Mouse (Mus musculus) kidney, postnatal 0 days (tissue): ENCODE data around the gene Plpp7. TPM values are rescaled to one million over a fixed set of nuclear protein-coding genes. Genes with fewer than 3 reads are reported as not detected.

ENCODE experiments used
- ATAC-seq: fragments of 200-750 bp; cut with Nextera tagmentation; replicated peaks from 2 replicates; pipeline ENCODE4 v1.8.0; 2017; ENCODE audit warnings: low read depth, moderate number of reproducible peaks, moderate TSS enrichment, moderate library complexity; ENCODE audit not compliant: low FRiP score
- DNase-seq: peaks from one replicate; pipeline ENCODE4 v3.0.0-alpha.2; 2016; ENCODE audit warnings: low spot score
- H3K27ac ChIP-seq: fragments of 300-500 bp; sonication (generic); 2 replicates; pipeline ENCODE4 v1.5.1; 2014; ENCODE audit warnings: mild to moderate bottlenecking
- H3K27me3 ChIP-seq: fragments of 300-500 bp; sonication (generic); 2 replicates; pipeline ENCODE4 v1.6.1; 2014; ENCODE audit warnings: low read length, mixed read lengths; ENCODE audit not compliant: insufficient read depth
- H3K36me3 ChIP-seq: fragments of 300-500 bp; sonication (generic); 2 replicates; pipeline ENCODE4 v1.6.1; 2014; ENCODE audit warnings: low read length, mixed read lengths; ENCODE audit not compliant: insufficient read depth
- H3K4me1 ChIP-seq: fragments of 300-500 bp; sonication (generic); replicated peaks from 2 replicates; pipeline ENCODE4 v1.6.1; 2014; ENCODE audit warnings: antibody characterized with exemption, low read length, mixed read lengths; ENCODE audit not compliant: insufficient read depth
- H3K4me2 ChIP-seq: fragments of 300-500 bp; sonication (generic); 2 replicates; pipeline ENCODE4 v1.6.1; 2014; ENCODE audit warnings: mild to moderate bottlenecking, low read length, moderate library complexity, mixed read lengths
- H3K4me3 ChIP-seq: fragments of 300-500 bp; sonication (generic); replicated peaks from 2 replicates; pipeline ENCODE4 v1.5.1; 2014; ENCODE audit warnings: low read depth, low read length
- H3K9ac ChIP-seq: fragments of 300-500 bp; sonication (generic); 2 replicates; pipeline ENCODE4 v1.6.1; 2014; ENCODE audit warnings: low read depth, low read length
- H3K9me3 ChIP-seq: fragments of 300-500 bp; sonication (generic); replicated peaks from 2 replicates; pipeline ENCODE4 v1.6.1; 2016; ENCODE audit warnings: low read length, inconsistent platforms, mixed read lengths
- CTCF ChIP-seq: IDR thresholded peaks from 2 replicates; pipeline ENCODE4 v1.5.1; 2016; ENCODE audit warnings: antibody characterized with exemption, low read depth, mild to moderate bottlenecking, moderate library complexity
- WGBS: fragments of 180-500 bp; shearing (Covaris S2); extraction: QIAGEN DNeasy Blood & Tissue Kit; methylation state at CpG from one replicate; pipeline ENCODE4 v1.1.7; 2014; 5-methylcytosine and 5-hydroxymethylcytosine counted together
- polyA plus RNA-seq: library from polyadenylated mRNA; unstranded; fragments of >200 nt; fragmentation: Nextera tagmentation; extraction: Ambion mirVana; gene quantifications from 2 replicates; pipeline ENCODE4 v1.2.1, GENCODE M21; 2015

Plpp7 gene
- polyA plus RNA-seq, 1 experiment from 2014 or later, result 4.7 TPM

DNA sequence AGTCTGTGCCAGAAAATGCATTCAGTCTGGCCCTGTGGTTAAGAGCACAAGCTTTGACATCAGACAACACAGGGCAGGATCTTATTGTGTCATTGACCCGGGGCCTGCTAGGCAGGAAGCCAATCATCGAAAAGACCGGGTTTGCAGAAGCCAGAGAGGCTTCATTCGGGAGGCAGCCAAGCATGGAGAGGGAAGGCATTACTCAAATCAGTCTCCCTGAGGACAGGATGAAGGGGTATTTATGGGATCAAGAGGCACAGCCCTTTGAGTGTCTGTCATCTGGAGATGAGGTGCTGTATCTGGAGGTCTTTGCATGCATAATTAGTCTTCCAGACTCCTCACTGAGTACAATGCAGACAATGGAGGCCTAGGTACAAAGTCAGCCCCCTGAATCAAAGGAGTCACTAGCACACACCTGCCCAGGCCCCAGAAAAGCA, 45.2 kb downstream of the Plpp7 start:
- ATAC-seq, result no peak
- 10% methylated on average over 4 of the region's 4 CpGs for WGBS
- no peak for DNase-seq

DNA sequence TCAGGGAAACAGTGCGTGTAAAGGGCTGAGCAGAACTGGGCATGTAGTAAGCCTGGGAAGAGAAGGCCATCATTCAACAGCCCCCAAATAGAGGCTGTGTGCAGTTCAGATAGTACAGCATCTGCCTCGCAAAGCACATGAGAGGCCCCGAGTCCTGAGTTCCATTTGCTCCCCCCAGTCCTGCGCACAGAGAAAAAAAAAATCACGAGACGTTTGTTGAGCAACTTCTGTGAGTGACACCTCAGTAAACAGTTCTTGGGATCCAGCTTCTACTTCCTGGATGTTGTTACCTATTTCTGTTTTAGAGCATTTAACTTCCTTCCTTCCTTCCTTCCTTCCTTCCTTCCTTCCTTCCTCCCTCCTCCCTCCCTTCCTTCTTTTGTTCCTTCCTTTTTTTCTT, 46.3 kb downstream of the Plpp7 start:
- no peaks in the 10 kb centered on the region for H3K9me3 ChIP-seq
- no peak overlapping the region for H3K4me2 ChIP-seq
- no peak overlapping the region for H3K4me3 ChIP-seq
- no peak overlapping the region for H3K27ac ChIP-seq
- no peaks in the 10 kb centered on the region for H3K27me3 ChIP-seq
- no peaks in the 10 kb centered on the region for H3K4me1 ChIP-seq
- DNase-seq (no peak), ATAC-seq (no peak)
- 59% methylated on average over 6 of the region's 6 CpGs for WGBS
- no peaks in the 10 kb centered on the region for H3K36me3 ChIP-seq
- no peak for TF ChIP-seq CTCF
- no peak overlapping the region for H3K9ac ChIP-seq

More for the DNA sequence above, 45.2 kb downstream of the Plpp7 start:
- Histone ChIP-seq H3K27ac (no peak overlapping the region), H3K9ac (no peak overlapping the region), H3K4me1 (no peaks in the 10 kb centered on the region), H3K4me2 (no peak overlapping the region), H3K9me3 (no peaks in the 10 kb centered on the region), H3K4me3 (no peak overlapping the region), H3K36me3 (no peaks in the 10 kb centered on the region), H3K27me3 (no peaks in the 10 kb centered on the region)
- no peak for TF ChIP-seq CTCF

DNA sequence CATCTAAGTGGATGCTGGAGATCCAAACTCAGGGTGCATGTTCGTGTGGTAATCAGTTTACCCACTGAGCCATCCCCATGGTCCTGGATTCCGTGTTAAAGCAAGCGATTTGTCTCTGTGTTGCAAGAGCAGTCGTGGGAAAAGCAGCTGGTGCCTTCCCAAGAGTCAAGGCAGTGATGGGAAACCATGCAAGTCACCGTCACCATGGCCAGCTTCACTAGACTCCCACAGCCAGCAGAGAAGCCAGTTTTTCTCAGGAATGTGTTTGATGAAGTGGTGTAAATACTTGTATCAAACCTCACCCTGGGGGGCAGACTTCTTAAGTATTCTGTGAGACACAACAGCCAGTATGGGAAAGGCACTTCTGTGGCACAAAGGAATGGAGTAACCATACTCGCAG, 47.0 kb downstream of the Plpp7 start:
- Histone ChIP-seq H3K4me1 (no peaks in the 10 kb centered on the region), H3K27ac (no peak overlapping the region), H3K4me3 (no peak overlapping the region), H3K36me3 (no peaks in the 10 kb centered on the region), H3K4me2 (no peak overlapping the region), H3K9ac (no peak overlapping the region), H3K27me3 (no peaks in the 10 kb centered on the region), H3K9me3 (no peaks in the 10 kb centered on the region)
- 53% methylated on average over 6 of the region's 6 CpGs for WGBS
- DNase-seq (no peak), ATAC-seq (no peak)
- no peak for TF ChIP-seq CTCF

DNA sequence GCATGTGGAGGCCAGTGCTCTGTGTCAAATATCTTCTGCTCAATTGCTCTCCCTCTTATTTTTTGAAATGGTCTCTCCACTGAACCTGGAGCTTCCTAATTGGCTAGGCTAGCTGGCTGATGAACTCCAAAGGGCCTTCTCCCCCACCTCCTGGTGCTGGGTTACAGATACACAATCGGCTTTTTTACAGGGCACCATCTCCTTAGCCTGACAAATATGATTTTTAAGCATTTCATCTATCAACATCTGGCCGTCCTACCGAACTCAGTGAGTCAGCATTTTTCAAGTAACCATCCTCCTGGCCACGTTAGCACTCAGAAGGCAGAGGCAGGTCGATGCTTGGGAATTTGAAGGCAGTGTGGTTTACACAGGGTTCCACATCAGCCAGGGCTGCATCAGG, 49.3 kb downstream of the Plpp7 start:
- H3K27ac ChIP-seq, result no peak overlapping the region
- no peak overlapping the region for H3K9ac ChIP-seq
- no peak for TF ChIP-seq CTCF
- H3K9me3 ChIP-seq, result no peaks in the 10 kb centered on the region
- no peak for DNase-seq
- H3K4me2 ChIP-seq, result no peak overlapping the region
- H3K4me1 ChIP-seq, result no peaks in the 10 kb centered on the region
- H3K27me3 ChIP-seq, result no peaks in the 10 kb centered on the region
- 82% methylated on average over 5 of the region's 5 CpGs for WGBS
- no peaks in the 10 kb centered on the region for H3K36me3 ChIP-seq
- no peak overlapping the region for H3K4me3 ChIP-seq
- ATAC-seq, result no peak

DNA sequence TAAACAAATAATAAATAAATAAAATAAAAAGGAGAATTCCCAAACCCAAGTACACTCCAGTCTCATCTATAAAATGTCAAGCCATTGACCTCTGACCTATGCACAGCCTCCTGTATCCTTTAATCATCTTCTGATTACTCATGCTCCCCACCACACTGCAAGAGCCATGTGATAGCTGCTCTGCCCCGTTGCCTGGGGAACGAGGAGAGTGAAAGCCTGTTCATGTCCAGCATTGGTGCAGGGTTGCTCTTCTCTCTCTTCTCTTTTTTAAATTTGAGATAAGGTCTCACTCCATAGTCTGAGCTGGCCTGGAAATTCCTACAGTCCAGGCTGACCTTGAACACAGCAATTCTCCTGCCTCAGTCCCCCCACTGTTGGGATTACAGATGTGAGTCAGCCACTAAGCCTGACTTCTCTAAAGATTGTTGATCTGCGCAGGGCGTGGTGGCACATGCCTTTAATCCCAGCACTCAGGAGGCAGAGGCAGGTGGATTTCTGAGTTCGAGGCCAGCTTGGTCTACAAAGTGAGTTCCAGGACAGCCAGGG, 51.4 kb downstream of the Plpp7 start:
- no peak overlapping the region for H3K4me3 ChIP-seq
- H3K4me2 ChIP-seq, result no peak overlapping the region
- no peaks in the 10 kb centered on the region for H3K4me1 ChIP-seq
- no peak for TF ChIP-seq CTCF
- DNase-seq, result no peak
- H3K27ac ChIP-seq, result no peak overlapping the region
- no peaks in the 10 kb centered on the region for H3K9me3 ChIP-seq
- ATAC-seq, result no peak
- H3K27me3 ChIP-seq, result no peaks in the 10 kb centered on the region
- H3K9ac ChIP-seq, result no peak overlapping the region
- 76% methylated on average over 5 of the region's 5 CpGs for WGBS
- no peaks in the 10 kb centered on the region for H3K36me3 ChIP-seq

DNA sequence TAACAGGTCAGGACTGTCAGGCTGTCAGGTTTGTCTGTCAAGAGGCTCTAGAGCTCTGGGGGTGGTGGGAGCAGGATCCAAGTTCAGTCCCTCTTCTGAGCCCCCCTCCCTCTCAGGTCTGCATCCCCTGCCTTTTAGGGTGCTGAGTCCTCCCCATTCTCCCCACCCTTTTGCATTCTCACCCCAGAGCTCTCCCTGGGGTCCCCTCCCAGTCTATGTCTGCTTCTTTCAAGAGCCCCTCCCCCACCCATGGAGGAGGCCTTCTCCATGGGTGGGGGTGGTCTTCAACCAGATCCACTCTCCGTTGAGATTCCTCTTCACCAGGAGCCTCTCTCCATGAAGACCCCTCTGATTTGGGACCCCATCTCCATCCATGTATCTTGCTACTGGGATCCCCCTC, 54.8 kb downstream of the Plpp7 start:
- 27% methylated on average over 1 of the region's 1 CpGs for WGBS
- ATAC-seq (no peak), DNase-seq (no peak)
- no peaks in the 10 kb centered on the region for H3K27me3 ChIP-seq
- H3K4me3 ChIP-seq, result 0 out of 2 replicates have a peak overlapping the region, but pooled peaks have one; percentile 81
- H3K27ac ChIP-seq, result peak overlapping the region; percentile 99; the same call in 1 of the 2 replicates
- H3K4me1 ChIP-seq, result peaks cover 29% of the 10 kb centered on the region
- no peak overlapping the region; the same call in 1 of the 2 replicates for H3K9ac ChIP-seq
- peak overlapping the region; percentile 68 for H3K4me2 ChIP-seq
- TF ChIP-seq CTCF, result no peak
- no peaks in the 10 kb centered on the region for H3K9me3 ChIP-seq
- no peaks in the 10 kb centered on the region for H3K36me3 ChIP-seq

DNA sequence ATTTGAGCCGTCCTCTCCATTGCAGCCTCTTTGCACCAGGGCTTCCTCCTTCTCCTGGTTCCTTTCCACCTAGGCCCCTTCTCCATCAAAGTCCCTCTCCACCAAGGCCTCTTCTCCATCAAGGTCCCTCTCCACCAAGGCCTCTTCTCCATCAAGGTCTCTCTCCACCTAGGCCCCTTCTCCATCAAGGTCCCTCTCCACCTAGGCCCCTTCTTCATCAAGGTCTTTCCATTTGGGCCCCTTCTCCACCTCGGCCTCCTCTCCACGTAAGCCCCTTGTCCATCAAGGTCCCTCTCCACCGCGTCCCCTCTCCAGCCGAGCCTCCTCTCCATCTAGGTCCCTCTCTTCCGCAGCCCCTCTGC, 55.2 kb downstream of the Plpp7 start:
- DNase-seq (no peak), ATAC-seq (peak; percentile 63)
- Histone ChIP-seq H3K4me2 (peak overlapping the region; percentile 68), H3K9me3 (no peaks in the 10 kb centered on the region), H3K27ac (peak overlapping the region; percentile 99), H3K36me3 (no peaks in the 10 kb centered on the region), H3K4me1 (peaks cover 33% of the 10 kb centered on the region), H3K27me3 (no peaks in the 10 kb centered on the region), H3K9ac (peak overlapping the region; percentile 98), H3K4me3 (peak overlapping the region; percentile 81)
- TF ChIP-seq CTCF, result no peak
- WGBS, result 9% methylated on average over 7 of the region's 7 CpGs
